Mouse (Mus musculus) MEL (cell line): ENCODE measurements around the gene Exph5. TPM values are rescaled to one million over a fixed set of nuclear protein-coding genes. Genes with fewer than 3 reads are reported as not detected.
A peak's percentile ranks its signal among the peaks of the same experiment; 100 is the strongest.

ENCODE experiments used
- DNase-seq: peaks from one replicate; pipeline ENCODE4 v3.0.0; 2011; ENCODE audit warnings: low read depth, low spot score
- H3K27ac ChIP-seq: 2 replicates; pipeline ENCODE4 v1.5.1; 2012; ENCODE audit warnings: low read depth, mild to moderate bottlenecking, control low read depth, low read length, moderate library complexity; ENCODE audit not compliant: control insufficient read depth
- H3K27me3 ChIP-seq, 2 experiments: fragments of 150-350 bp in 1 of 2; sonication (generic) in 1 of 2; 2 replicates each; pipeline ENCODE4 v1.6.1; 2012; ENCODE audit warnings: low read length in 2 of 2, mild to moderate bottlenecking in 2 of 2, improper control_type of control experiment in 1 of 2, moderate library complexity in 1 of 2; ENCODE audit not compliant: insufficient read depth in 2 of 2, control insufficient read depth in 1 of 2
- H3K36me3 ChIP-seq, 2 experiments: 2 replicates each; pipeline ENCODE4 v1.6.1; 2012 to 2014; ENCODE audit warnings: low read length in 2 of 2, improper control_type of control experiment in 1 of 2, inconsistent platforms in 1 of 2, mild to moderate bottlenecking in 1 of 2; ENCODE audit not compliant: insufficient read depth in 2 of 2, control insufficient read depth in 1 of 2
- H3K4me1 ChIP-seq, 2 experiments: fragments of 150-350 bp in 1 of 2; sonication (generic) in 1 of 2; 2 replicates each; pipeline ENCODE4 v1.6.1; 2012; ENCODE audit warnings: low read length in 2 of 2, improper control_type of control experiment in 1 of 2, mild to moderate bottlenecking in 1 of 2; ENCODE audit not compliant: insufficient read depth in 2 of 2, control insufficient read depth in 1 of 2
- H3K4me3 ChIP-seq, 2 experiments: fragments of 150-350 bp in 1 of 2; sonication (generic) in 1 of 2; 2 replicates each; pipeline ENCODE4 v1.5.1; 2012; ENCODE audit warnings: low read depth in 2 of 2, low read length in 2 of 2, mild to moderate bottlenecking in 2 of 2, moderate library complexity in 2 of 2, control low read depth in 1 of 2, improper control_type of control experiment in 1 of 2; ENCODE audit not compliant: control insufficient read depth in 1 of 2, insufficient read depth in 1 of 2
- H3K79me2 ChIP-seq: 2 replicates; pipeline ENCODE4 v1.6.1; 2012; ENCODE audit warnings: mild to moderate bottlenecking, low read length, moderate library complexity; ENCODE audit not compliant: control insufficient read depth, poor library complexity, insufficient read depth
- H3K9ac ChIP-seq: 2 replicates; pipeline ENCODE4 v1.6.1; 2012; ENCODE audit warnings: low read depth, mild to moderate bottlenecking, control low read depth, low read length, moderate library complexity; ENCODE audit not compliant: control insufficient read depth, poor library complexity, severe bottlenecking
- H3K9me3 ChIP-seq: fragments of 150-350 bp; sonication (generic); replicated peaks from 2 replicates; pipeline ENCODE4 v1.6.1; 2012; ENCODE audit warnings: mild to moderate bottlenecking, low read length, improper control_type of control experiment, moderate library complexity; ENCODE audit not compliant: insufficient read depth
- CHD2 ChIP-seq: IDR thresholded peaks from 2 replicates; pipeline ENCODE4 v1.6.1; 2011; ENCODE audit warnings: low read length, improper control_type of control experiment
- CTCF ChIP-seq, 3 experiments: IDR thresholded peaks in 2 of 3; conservative IDR thresholded peaks in 1 of 3; 2 replicates each; pipeline ENCODE4 v1.5.1; 2011 to 2012; ENCODE audit warnings: low read length in 3 of 3, low read depth in 2 of 3, mild to moderate bottlenecking in 2 of 3, improper control_type of control experiment in 1 of 3, inconsistent platforms in 1 of 3, mixed read lengths in 1 of 3, moderate library complexity in 1 of 3; ENCODE audit not compliant: control insufficient read depth in 1 of 3, insufficient read depth in 1 of 3, poor library complexity in 1 of 3, severe bottlenecking in 1 of 3
- EP300 ChIP-seq, 2 experiments: IDR thresholded peaks; 2 replicates each; pipeline ENCODE4 v1.6.1; 2011; ENCODE audit warnings: improper control_type of control experiment in 2 of 2, low read length in 2 of 2, low read depth in 1 of 2, mild to moderate bottlenecking in 1 of 2
- GATA1 ChIP-seq: IDR thresholded peaks from 2 replicates; pipeline ENCODE4 v1.6.1; 2011; ENCODE audit warnings: low read depth, low read length, improper control_type of control experiment
- MAX ChIP-seq: IDR thresholded peaks from 2 replicates; pipeline ENCODE4 v1.6.1; 2011; ENCODE audit warnings: low read length, improper control_type of control experiment
- NRF1 ChIP-seq: IDR thresholded peaks from 2 replicates; pipeline ENCODE4 v1.6.1; 2014; ENCODE audit warnings: low read depth, mild to moderate bottlenecking, inconsistent platforms, low read length, improper control_type of control experiment, moderate library complexity; ENCODE audit not compliant: poor library complexity, insufficient read depth, severe bottlenecking
- POLR2AphosphoS2 ChIP-seq: IDR thresholded peaks from 2 replicates; pipeline ENCODE4 v1.6.1; 2011; ENCODE audit warnings: low read length, improper control_type of control experiment
- POLR2AphosphoS5 ChIP-seq: IDR thresholded peaks from 2 replicates; pipeline ENCODE4 v1.6.1; 2012; ENCODE audit warnings: low read depth, borderline replicate concordance, mild to moderate bottlenecking, inconsistent platforms, low read length, moderate library complexity, mixed read lengths
- RAD21 ChIP-seq: IDR thresholded peaks from 2 replicates; pipeline ENCODE4 v1.6.1; 2011; ENCODE audit warnings: mild to moderate bottlenecking, low read depth, low read length, improper control_type of control experiment
- RCOR1 ChIP-seq: IDR thresholded peaks from 2 replicates; pipeline ENCODE4 v1.6.1; 2012; ENCODE audit warnings: low read depth, mild to moderate bottlenecking, inconsistent platforms, low read length, improper control_type of control experiment
- SMC3 ChIP-seq: IDR thresholded peaks from 2 replicates; pipeline ENCODE4 v1.6.1; 2011; ENCODE audit warnings: low read depth, low read length, improper control_type of control experiment
- TBP ChIP-seq: IDR thresholded peaks from 2 replicates; pipeline ENCODE4 v1.8.0; 2011; ENCODE audit warnings: low read depth, low read length, improper control_type of control experiment
- TCF12 ChIP-seq: IDR thresholded peaks from 2 replicates; pipeline ENCODE4 v1.6.1; 2014; ENCODE audit warnings: low read depth, mild to moderate bottlenecking, inconsistent platforms, low read length, improper control_type of control experiment, moderate library complexity
- ZMIZ1 ChIP-seq: IDR thresholded peaks from 2 replicates; pipeline ENCODE4 v1.6.1; 2012; ENCODE audit warnings: low read depth, mild to moderate bottlenecking, inconsistent platforms, low read length, improper control_type of control experiment, moderate library complexity
- polyA plus RNA-seq, 2 experiments: library from polyadenylated mRNA; stranded (reverse) in 1 of 2; unstranded in 1 of 2; fragments of >175 nt in 1 of 2; fragments of >200 nt in 1 of 2; gene quantifications; 2 replicates each; pipeline versions ENCODE4 v1.2.1 to v1.2.4; 2012; ENCODE audit warnings: low replicate concordance in 2 of 2, low read depth in 1 of 2; ENCODE audit not compliant: insufficient read length in 2 of 2, insufficient read depth in 1 of 2, missing spikeins in 1 of 2
- total RNA-seq: library from RNA; depleted of rRNA; stranded (reverse); fragments of 300-350 nt; gene quantifications from 2 replicates; pipeline ENCODE4 v1.2.3, GENCODE M21; 2012

The Exph5 gene
- total and polyA plus RNA-seq, 3 experiments, result not detected

DNA sequence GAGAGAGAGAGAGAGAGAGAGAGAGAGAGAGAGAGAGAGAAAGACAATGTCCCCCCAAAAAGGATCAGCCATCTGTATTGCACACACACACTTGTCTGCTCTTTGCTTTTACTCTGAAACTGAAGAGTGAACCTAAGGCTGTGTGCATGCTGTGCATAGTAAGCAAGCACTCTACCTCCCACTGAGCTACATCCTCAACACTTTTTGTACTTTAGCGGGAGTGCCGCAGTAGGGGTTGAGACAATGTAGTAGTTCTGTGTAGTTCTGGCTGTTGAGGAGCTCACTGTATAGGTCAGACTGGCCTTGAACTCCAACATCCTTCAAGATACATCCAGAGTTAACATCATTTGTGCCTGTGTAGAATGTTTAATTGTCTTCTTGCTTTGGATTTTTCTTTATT lies 35.9 kb upstream of the Exph5 start:
- no peaks in the 10 kb centered on the region for H3K9me3 ChIP-seq
- H3K36me3 ChIP-seq, result no peaks in the 10 kb centered on the region
- TF ChIP-seq NRF1 (no peak), ZMIZ1 (no peak)
- no peak for DNase-seq
- no peak overlapping the region for H3K9ac ChIP-seq
- H3K79me2 ChIP-seq, result no peaks in the 10 kb centered on the region
- H3K27me3 ChIP-seq, result peaks cover 7 to 13% of the 10 kb centered on the region in 2 experiments; a peak in 3 of 4 replicates
- no peaks in the 10 kb centered on the region for H3K4me1 ChIP-seq
- no peak overlapping the region for H3K4me3 ChIP-seq
- no peak overlapping the region for H3K27ac ChIP-seq

DNA sequence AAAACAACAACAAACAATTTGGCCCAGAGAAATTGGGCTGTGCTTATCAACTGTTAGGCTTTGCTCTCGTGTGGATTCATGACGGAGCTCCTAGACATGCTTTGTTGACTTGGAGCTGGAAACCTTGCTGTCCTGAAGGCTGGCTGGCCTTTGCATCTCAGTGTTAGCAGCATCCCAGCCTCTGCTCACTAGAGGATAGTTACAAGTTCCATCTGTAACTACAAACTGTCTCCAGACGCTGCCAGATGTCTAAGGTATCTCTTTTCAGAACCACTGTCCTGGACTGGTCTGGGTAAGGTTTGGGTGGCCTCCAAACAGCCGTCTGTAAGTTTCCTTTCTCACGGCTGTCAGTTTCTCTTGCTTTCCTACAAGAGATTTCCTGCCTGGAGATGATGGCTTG lies 33.4 kb upstream of the Exph5 start:
- Histone ChIP-seq H3K27ac (no peak overlapping the region), H3K4me1 (no peaks in the 10 kb centered on the region), H3K27me3 (peaks cover 5 to 6% of the 10 kb centered on the region in 2 experiments; a peak in 3 of 4 replicates), H3K79me2 (no peaks in the 10 kb centered on the region), H3K9ac (no peak overlapping the region), H3K9me3 (no peaks in the 10 kb centered on the region), H3K4me3 (no peak overlapping the region), H3K36me3 (no peaks in the 10 kb centered on the region)
- TF ChIP-seq MAX, result no peak
- no peak for TF ChIP-seq CHD2
- no peak for TF ChIP-seq CTCF (IDR thresholded peaks at IDR 0.05 in 2 of 3, conservative IDR thresholded peaks at IDR 0.05 in 1 of 3; ENCODE audit: control insufficient read depth in 1 of 3, insufficient read depth in 1 of 3, low read depth in 2 of 3, low read length in 3 of 3, poor library complexity in 1 of 3, severe bottlenecking in 1 of 3)
- DNase-seq, result no peak

DNA sequence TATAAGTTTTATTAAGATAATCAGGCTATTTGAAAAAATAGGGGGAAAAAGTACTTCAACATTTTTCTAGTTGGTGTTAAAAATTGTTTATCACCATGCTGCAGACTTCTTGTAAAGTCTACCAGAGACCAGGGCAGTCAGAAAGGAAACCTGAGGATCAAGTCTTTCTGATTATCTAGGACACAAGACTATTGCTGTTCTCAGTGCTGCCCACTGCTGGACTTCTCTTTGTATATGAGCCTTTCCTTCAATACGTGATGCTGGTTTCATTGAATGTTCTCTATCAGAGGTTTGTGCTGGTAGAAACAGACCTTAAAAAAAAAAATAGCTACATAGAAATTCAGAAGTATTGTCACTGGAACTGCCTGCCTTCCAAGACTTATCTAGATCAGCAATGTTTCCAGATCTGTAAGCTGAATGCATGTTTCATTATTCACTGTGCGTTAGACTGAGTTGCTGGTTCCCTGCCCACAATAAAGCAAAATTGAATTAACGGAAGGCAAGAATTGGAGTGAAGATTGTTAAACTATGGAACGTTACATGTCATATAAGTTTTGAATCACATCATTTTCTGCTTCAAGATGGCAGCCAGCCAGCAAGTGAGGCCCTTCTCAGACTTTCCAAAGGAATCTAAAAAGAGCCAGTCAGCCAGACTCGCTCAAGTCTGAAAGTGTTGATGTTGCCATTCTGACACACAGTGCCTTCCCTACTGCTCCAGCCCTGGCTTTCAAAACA lies 32.6 kb upstream of the Exph5 start:
- Histone ChIP-seq H3K36me3 (no peaks in the 10 kb centered on the region), H3K27me3 (peaks cover 4 to 5% of the 10 kb centered on the region in 2 experiments; a peak in 3 of 4 replicates), H3K9me3 (no peaks in the 10 kb centered on the region), H3K4me1 (no peaks in the 10 kb centered on the region), H3K79me2 (no peaks in the 10 kb centered on the region), H3K27ac (no peak overlapping the region), H3K9ac (no peak overlapping the region), H3K4me3 (no peak overlapping the region)
- TF ChIP-seq EP300 (IDR thresholded peaks at IDR 0.05; ENCODE audit: low read depth in 1 of 2, low read length in 2 of 2), result peak; percentile 24 to 50; a peak in 2 of 4 replicates
- TF ChIP-seq RAD21, result peak; percentile 11
- TF ChIP-seq SMC3, result peak; percentile 53
- TF ChIP-seq POLR2AphosphoS5, result no peak
- no peak for TF ChIP-seq TBP
- peak; percentile 20; the same call in 1 of the 2 replicates for TF ChIP-seq GATA1
- no peak for TF ChIP-seq POLR2AphosphoS2
- TF ChIP-seq TCF12, result 0 out of 2 replicates have a peak, but pooled peaks have one; percentile 9
- no peak for TF ChIP-seq RCOR1
- peak in 2 of 3 experiments; percentile 22 to 58; a peak in 3 of 6 replicates for TF ChIP-seq CTCF (IDR thresholded peaks at IDR 0.05 in 2 of 3, conservative IDR thresholded peaks at IDR 0.05 in 1 of 3; ENCODE audit: control insufficient read depth in 1 of 3, insufficient read depth in 1 of 3, low read depth in 2 of 3, low read length in 3 of 3, poor library complexity in 1 of 3, severe bottlenecking in 1 of 3)
- DNase-seq, result peak; percentile 62
